ENCODE assay signal across 32 mouse cellular contexts in the genomic region with DNA sequence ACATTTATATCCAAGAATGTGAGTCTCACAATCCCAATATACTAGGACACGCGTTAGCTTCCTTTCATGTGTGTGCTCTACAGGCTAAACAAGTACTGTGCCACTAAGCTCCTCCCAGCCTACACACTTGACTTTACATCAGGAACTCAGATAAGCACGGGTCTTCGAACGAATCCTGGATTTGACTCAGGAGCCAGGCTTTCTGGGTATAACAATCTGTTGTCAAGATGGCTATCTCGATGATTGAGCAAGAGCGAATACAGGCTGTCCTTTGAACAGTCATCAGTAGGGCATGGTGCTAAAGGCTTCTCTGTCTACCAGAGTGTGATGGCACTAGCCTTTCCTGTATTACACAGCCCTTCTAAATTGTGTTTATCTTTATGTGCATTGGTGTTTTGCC. TPM values are rescaled to one million over a fixed set of nuclear protein-coding genes. Genes with fewer than 3 reads are reported as not detected.
DNase-seq lines count a peak whose midpoint lies in the region; ATAC-seq lines count a peak whose summit lies in the region.
"Had no signal": no experiment of that assay in that cellular context is flagged by ENCODE, and none has a peak within 500 bp of the region (broad histone marks: within the 10 kb centered on the region; RNA-seq: fewer than 3 reads in every experiment).

No protein-coding gene starts in this region.

- 0 out of 2 replicates have a peak, but pooled peaks cover 10% of the 10 kb centered on the region for H3K4me1 ChIP-seq in intestine, embryonic 15.5 days (replicated peaks)
- H3K4me1 ChIP-seq in liver, embryonic 15.5 days (replicated peaks) = peaks cover 47% of the 10 kb centered on the region
- H3K4me1 ChIP-seq in forebrain, embryonic 16.5 days (replicated peaks; ENCODE audit: control insufficient read depth, insufficient read depth, low read length) = no peaks in the 10 kb centered on the region
- H3K4me1 ChIP-seq in forebrain, embryonic 10.5 days = peaks cover 10% of the 10 kb centered on the region
- H3K4me1 ChIP-seq: forebrain, embryonic 15.5 days; midbrain, embryonic 13.5 days; neural tube, embryonic 15.5 days had no signal

- no peaks in the 10 kb centered on the region for H3K27me3 ChIP-seq in intestine, embryonic 15.5 days (replicated peaks)
- no peaks in the 10 kb centered on the region for H3K27me3 ChIP-seq in liver, embryonic 15.5 days
- H3K27me3 ChIP-seq in forebrain, embryonic 16.5 days (replicated peaks; ENCODE audit: control insufficient read depth, insufficient read depth, low read length) = no peaks in the 10 kb centered on the region
- no peaks in the 10 kb centered on the region for H3K27me3 ChIP-seq in forebrain, embryonic 10.5 days (ENCODE audit: poor library complexity, severe bottlenecking)
- H3K27me3 ChIP-seq: forebrain, embryonic 15.5 days; heart, embryonic 13.5 days; limb, embryonic 15.5 days; midbrain, embryonic 13.5 days; neural tube, embryonic 15.5 days; stomach, embryonic 15.5 days had no signal

- H3K36me3 ChIP-seq in intestine, embryonic 15.5 days = peaks cover 13% of the 10 kb centered on the region; the same call in 1 of the 2 replicates
- peaks cover 48% of the 10 kb centered on the region for H3K36me3 ChIP-seq in liver, embryonic 15.5 days (replicated peaks)
- H3K36me3 ChIP-seq in forebrain, embryonic 16.5 days (ENCODE audit: control insufficient read depth, insufficient read depth) = peaks cover under 1% of the 10 kb centered on the region; the same call in 1 of the 2 replicates
- peaks cover 50% of the 10 kb centered on the region for H3K36me3 ChIP-seq in forebrain, embryonic 10.5 days (replicated peaks)

- H3K4me2 ChIP-seq in intestine, embryonic 15.5 days (replicated peaks) = no peak overlapping the region
- H3K4me2 ChIP-seq in liver, embryonic 15.5 days = no peak overlapping the region
- no peak overlapping the region for H3K4me2 ChIP-seq in forebrain, embryonic 16.5 days (ENCODE audit: low read length)
- H3K4me2 ChIP-seq: forebrain, embryonic 15.5 days; heart, embryonic 13.5 days; limb, embryonic 15.5 days; midbrain, embryonic 13.5 days; neural tube, embryonic 15.5 days; stomach, embryonic 15.5 days had no signal

- H3K9ac ChIP-seq in intestine, embryonic 15.5 days = no peak overlapping the region
- no peak overlapping the region for H3K9ac ChIP-seq in liver, embryonic 15.5 days
- no peak overlapping the region for H3K9ac ChIP-seq in forebrain, embryonic 16.5 days (replicated peaks; ENCODE audit: low read depth, low read length)
- H3K9ac ChIP-seq: forebrain, embryonic 15.5 days; heart, embryonic 13.5 days; limb, embryonic 15.5 days; midbrain, embryonic 13.5 days; neural tube, embryonic 15.5 days; stomach, embryonic 15.5 days had no signal

- no peaks in the 10 kb centered on the region for H3K9me3 ChIP-seq in intestine, embryonic 15.5 days
- H3K9me3 ChIP-seq in liver, embryonic 15.5 days (replicated peaks) = no peaks in the 10 kb centered on the region
- no peaks in the 10 kb centered on the region for H3K9me3 ChIP-seq in forebrain, embryonic 16.5 days (ENCODE audit: control insufficient read depth, low read length)
- H3K9me3 ChIP-seq in forebrain, embryonic 10.5 days = 0 out of 2 replicates have a peak, but pooled peaks cover 3% of the 10 kb centered on the region
- H3K9me3 ChIP-seq: forebrain, embryonic 15.5 days; heart, embryonic 13.5 days; limb, embryonic 10.5 days; limb, embryonic 15.5 days; midbrain, embryonic 13.5 days; neural tube, embryonic 15.5 days; stomach, embryonic 15.5 days had no signal

- peak; percentile 51 for DNase-seq in urinary bladder, postnatal 14 days (ENCODE audit: low spot score)
- DNase-seq in urinary bladder, postnatal 25 days (ENCODE audit: low spot score) = no peak
- peak; percentile 76 for DNase-seq in yolk sac, embryonic 10.5 days (ENCODE audit: low spot score)
- no peak for DNase-seq in kidney, postnatal 10 days
- DNase-seq in forebrain, embryonic 10.5 days (ENCODE audit: extremely low spot score, low spot score) = no peak
- DNase-seq: adrenal gland, adult 8-10 months; B cell, adult 2 months; cerebellum, adult 8-10 months; cerebellum, postnatal 36 days; heart, postnatal 10 days; kidney, adult 9 months; kidney, postnatal 25 days; layer of hippocampus, postnatal 36 days; lung, postnatal 10 days; retina, postnatal 1 day; right cerebral cortex, postnatal 14 days; thymus, adult 18-20 months; thymus, postnatal 25 days had no signal

- no peak overlapping the region for H3K27ac ChIP-seq in intestine, embryonic 15.5 days
- 0 out of 2 replicates have a peak overlapping the region, but pooled peaks have one; percentile 31 for H3K27ac ChIP-seq in liver, embryonic 15.5 days (replicated peaks)
- H3K27ac ChIP-seq in forebrain, embryonic 16.5 days (ENCODE audit: low read length) = no peak overlapping the region
- H3K27ac ChIP-seq in forebrain, embryonic 10.5 days = no peak overlapping the region
- H3K27ac ChIP-seq: forebrain, embryonic 15.5 days; heart, embryonic 13.5 days; layer of hippocampus, adult 2 months; limb, embryonic 10.5 days; limb, embryonic 15.5 days; macrophage; midbrain, embryonic 13.5 days; neural tube, embryonic 15.5 days; stomach, embryonic 15.5 days had no signal

- no peak overlapping the region for H3K4me3 ChIP-seq in intestine, embryonic 15.5 days (replicated peaks)
- no peak overlapping the region for H3K4me3 ChIP-seq in liver, embryonic 15.5 days (replicated peaks)
- H3K4me3 ChIP-seq in forebrain, embryonic 16.5 days (replicated peaks; ENCODE audit: low read length) = no peak overlapping the region
- H3K4me3 ChIP-seq in forebrain, embryonic 10.5 days = no peak overlapping the region
- H3K4me3 ChIP-seq: forebrain, embryonic 15.5 days; heart, embryonic 13.5 days; layer of hippocampus, adult 2 months; limb, embryonic 10.5 days; limb, embryonic 15.5 days; midbrain, embryonic 13.5 days; neural tube, embryonic 15.5 days; stomach, embryonic 15.5 days had no signal

- 71% methylated on average over 7 of the region's 7 CpGs for WGBS in intestine, embryonic 15.5 days
- WGBS in liver, embryonic 15.5 days (ENCODE audit: insufficient replicate concordance) = 42% methylated on average over 7 of the region's 7 CpGs
- WGBS in forebrain, embryonic 16.5 days = 97% methylated on average over 7 of the region's 7 CpGs
- WGBS in forebrain, embryonic 10.5 days = 95% methylated on average over 7 of the region's 7 CpGs

- peak; percentile 77 for ATAC-seq in intestine, embryonic 15.5 days
- peak; percentile 28; the same call in 1 of the 2 replicates for ATAC-seq in liver, embryonic 15.5 days (ENCODE audit: insufficient read depth)
- no peak for ATAC-seq in forebrain, embryonic 16.5 days
- ATAC-seq: activated CD4-positive, CD25-positive, alpha-beta regulatory T cell, adult 4 months; forebrain, embryonic 15.5 days; hindbrain, embryonic 16.5 days; midbrain, embryonic 13.5 days had no signal

RNA-seq across cellular contexts. Expression of a gene that starts 9.0 kb away (rescaled TPM):
- 1.4 and 1.6 TPM in 2 replicates for polyA plus RNA-seq in intestine, embryonic 15.5 days (2015; fragmentation: Nextera tagmentation; extraction: Ambion mirVana)
- 2.1 and 2.8 TPM in 2 replicates for polyA plus RNA-seq in liver, embryonic 15.5 days (2015; fragmentation: Nextera tagmentation; extraction: Ambion mirVana)
- 0.51 and 0.86 TPM in 2 replicates for polyA plus RNA-seq in forebrain, embryonic 16.5 days (2015; fragmentation: Nextera tagmentation; extraction: Ambion mirVana)
- 1.8 and 1.9 TPM in 2 replicates for polyA plus RNA-seq in forebrain, embryonic 10.5 days (2016; fragmentation: Nextera tagmentation; extraction: Ambion mirVana)

RNA-seq across cellular contexts. Expression of a gene that starts 16.1 kb away (rescaled TPM):
- polyA plus RNA-seq in intestine, embryonic 15.5 days (2015; fragmentation: Nextera tagmentation; extraction: Ambion mirVana) = 15.5 and 15.7 TPM in 2 replicates
- polyA plus RNA-seq in liver, embryonic 15.5 days (2015; fragmentation: Nextera tagmentation; extraction: Ambion mirVana) = 9.0 and 9.5 TPM in 2 replicates
- polyA plus RNA-seq in forebrain, embryonic 16.5 days (2015; fragmentation: Nextera tagmentation; extraction: Ambion mirVana) = 45.8 and 55.6 TPM in 2 replicates
- 26.2 and 26.9 TPM in 2 replicates for polyA plus RNA-seq in forebrain, embryonic 10.5 days (2016; fragmentation: Nextera tagmentation; extraction: Ambion mirVana)

RNA-seq across cellular contexts. Expression of a gene that starts 16.6 kb away (rescaled TPM):
- 146 and 148 TPM in 2 replicates for polyA plus RNA-seq in intestine, embryonic 15.5 days (2015; fragmentation: Nextera tagmentation; extraction: Ambion mirVana)
- 110 and 114 TPM in 2 replicates for polyA plus RNA-seq in liver, embryonic 15.5 days (2015; fragmentation: Nextera tagmentation; extraction: Ambion mirVana)
- polyA plus RNA-seq in forebrain, embryonic 16.5 days (2015; fragmentation: Nextera tagmentation; extraction: Ambion mirVana) = 104 and 108 TPM in 2 replicates
- polyA plus RNA-seq in forebrain, embryonic 10.5 days (2016; fragmentation: Nextera tagmentation; extraction: Ambion mirVana) = 119 and 130 TPM in 2 replicates

RNA-seq across cellular contexts. Expression of a gene that starts 16.9 kb away (rescaled TPM):
- polyA plus RNA-seq in intestine, embryonic 15.5 days (2015; fragmentation: Nextera tagmentation; extraction: Ambion mirVana) = 36.1 and 38.4 TPM in 2 replicates
- 18.8 and 20.9 TPM in 2 replicates for polyA plus RNA-seq in liver, embryonic 15.5 days (2015; fragmentation: Nextera tagmentation; extraction: Ambion mirVana)
- 43.6 and 44.3 TPM in 2 replicates for polyA plus RNA-seq in forebrain, embryonic 16.5 days (2015; fragmentation: Nextera tagmentation; extraction: Ambion mirVana)
- polyA plus RNA-seq in forebrain, embryonic 10.5 days (2016; fragmentation: Nextera tagmentation; extraction: Ambion mirVana) = 27.2 and 27.9 TPM in 2 replicates

RNA-seq across cellular contexts. Expression of a gene that starts 47.0 kb away (rescaled TPM):
- polyA plus RNA-seq in intestine, embryonic 15.5 days (2015; fragmentation: Nextera tagmentation; extraction: Ambion mirVana) = 0.36 and 0.56 TPM in 2 replicates
- not detected in 2 replicates for polyA plus RNA-seq in liver, embryonic 15.5 days (2015; fragmentation: Nextera tagmentation; extraction: Ambion mirVana)
- 0.23 TPM in 1 of 2 replicates, not detected in the other for polyA plus RNA-seq in forebrain, embryonic 16.5 days (2015; fragmentation: Nextera tagmentation; extraction: Ambion mirVana)
- 0.38 and 0.42 TPM in 2 replicates for polyA plus RNA-seq in forebrain, embryonic 10.5 days (2016; fragmentation: Nextera tagmentation; extraction: Ambion mirVana)
- polyA plus RNA-seq: activated CD4-positive, CD25-positive, alpha-beta regulatory T cell, adult 4 months; forebrain, embryonic 15.5 days; hindbrain, embryonic 16.5 days; macrophage had no signal

Comparison
In these comparisons a context has a peak if more than half of its experiments do, and no peak if none do; other contexts are left out.
1. DNase-seq: peak in urinary bladder, postnatal 14 days (single experiment) and yolk sac, embryonic 10.5 days (single experiment); none in urinary bladder, postnatal 25 days (single experiment), kidney, postnatal 10 days (single experiment) and forebrain, embryonic 10.5 days (single experiment).